Mouse (Mus musculus) small intestine, adult 2 months (tissue): Measurements from ENCODE around the gene Dntt.

Experiments used
- CTCF ChIP-seq: fragments of 200-500 bp; IDR thresholded peaks from 2 replicates; pipeline ENCODE4 v1.5.1; 2012; ENCODE audit warnings: low read depth, mild to moderate bottlenecking, control low read depth, inconsistent platforms, low read length, moderate library complexity, mixed read lengths; ENCODE audit not compliant: insufficient replicate concordance, insufficient read length; ENCODE audit errors: extremely low read depth
- POLR2A ChIP-seq: fragments of 200-500 bp; IDR thresholded peaks from 2 replicates; pipeline ENCODE4 v1.6.1; 2012; ENCODE audit warnings: low read depth, mild to moderate bottlenecking, control low read depth, inconsistent platforms, low read length, moderate library complexity

- TF ChIP-seq POLR2A (no peak), CTCF (no peak)
These were observed 79.6 kb downstream of the Dntt start for GRCm38 (mm10) chr19:41108666-41109065.
